Mouse (Mus musculus): Measurements from ENCODE around the gene Avpr2. TPM values are rescaled to one million over a fixed set of nuclear protein-coding genes. Genes with fewer than 3 reads are reported as not detected.

The Avpr2 gene
- 0.30 and 0.34 TPM in 2 replicates for polyA plus RNA-seq (2016; fragmentation: Nextera tagmentation; extraction: Ambion mirVana)

DNA sequence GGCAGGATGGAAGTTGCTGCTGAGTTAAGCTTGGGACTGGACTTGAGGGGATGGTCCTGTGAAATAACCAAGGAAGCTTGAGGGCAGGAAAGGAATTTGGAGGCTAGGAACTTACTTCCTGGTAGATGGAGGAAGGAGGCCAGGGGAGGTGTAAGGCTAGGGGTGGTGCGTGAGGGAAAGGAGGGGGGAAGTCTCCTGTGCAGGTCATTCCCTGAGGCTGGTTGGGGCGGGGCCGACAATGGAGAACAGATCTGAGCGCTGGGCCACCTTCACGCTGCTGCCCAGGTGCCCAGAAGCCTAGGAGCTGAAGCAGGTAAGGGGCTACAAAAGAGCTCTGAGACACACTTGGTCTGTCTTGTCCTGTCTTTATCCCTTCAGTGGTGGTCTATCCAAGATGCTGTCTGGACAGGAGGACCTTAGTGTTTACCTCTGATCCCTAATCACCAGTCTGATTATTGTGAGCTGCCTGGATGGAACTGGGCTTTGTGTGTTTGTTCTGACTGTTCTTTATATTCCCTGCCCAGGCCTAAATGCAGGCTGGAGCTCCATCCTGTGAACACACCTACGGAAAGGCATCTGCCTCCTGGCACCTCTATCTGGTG, at the start of gene Avpr2:
Avpr2 (plus strand) TSS at position 552 of the 602 bp plus-strand sequence.
- 84% methylated on average over 6 of the region's 6 CpGs for WGBS
- Histone ChIP-seq H3K4me2 (replicated peaks) (no peak within 1 kb of the TSS), H3K4me1 (no peaks in the 10 kb centered on the region), H3K27me3 (no peaks in the 10 kb centered on the region), H3K4me3 (no peak within 1 kb of the TSS), H3K36me3 (no peaks in the 10 kb centered on the region), H3K9ac (replicated peaks) (no peak within 1 kb of the TSS), H3K9me3 (no peaks in the 10 kb centered on the region), H3K27ac (replicated peaks) (no peak within 1 kb of the TSS)
- ATAC-seq (ENCODE audit: low FRiP score, low read depth), result no peak

DNA sequence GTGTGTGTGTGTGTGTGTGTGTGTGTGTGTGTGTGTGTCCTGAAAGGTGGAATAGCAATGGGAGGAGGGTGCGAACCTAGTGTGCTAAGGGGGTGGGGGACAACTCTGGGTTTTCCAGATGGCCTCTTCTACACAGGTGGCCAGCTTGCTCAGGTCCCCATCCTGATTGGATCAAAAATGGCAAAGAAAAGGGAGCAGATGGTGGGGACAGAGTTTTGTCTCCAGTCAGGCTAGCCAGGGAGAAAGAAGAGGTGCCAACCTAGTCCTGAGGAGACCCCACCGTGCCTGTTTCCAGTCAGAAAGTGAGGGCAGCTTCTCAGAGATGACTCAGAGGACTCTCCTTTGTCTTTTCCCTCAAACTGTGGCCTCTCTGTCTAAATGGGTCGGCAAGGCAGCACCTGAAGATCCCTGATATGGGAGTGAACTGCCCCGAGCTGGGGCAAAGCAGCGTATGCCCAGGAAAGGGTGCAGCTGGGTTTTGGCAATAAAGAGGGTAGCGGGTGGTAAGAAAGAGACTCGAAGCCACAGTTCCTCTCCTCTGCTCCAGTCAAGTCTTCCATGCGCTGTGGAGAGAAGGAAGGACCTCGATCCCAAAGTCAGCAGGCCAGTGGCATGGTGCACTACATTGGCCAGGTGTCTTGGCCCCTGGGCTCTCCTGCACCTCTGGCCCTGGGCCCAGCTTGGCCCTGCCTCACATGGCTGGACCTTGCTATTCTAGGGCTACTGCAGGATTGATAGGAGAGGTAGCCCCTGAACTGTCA, 37.4 kb upstream of the Avpr2 start:
- Histone ChIP-seq H3K9ac (replicated peaks) (no peak overlapping the region), H3K4me2 (replicated peaks) (no peak overlapping the region), H3K27me3 (no peaks in the 10 kb centered on the region), H3K36me3 (no peaks in the 10 kb centered on the region), H3K9me3 (no peaks in the 10 kb centered on the region), H3K27ac (replicated peaks) (no peak overlapping the region), H3K4me3 (no peak overlapping the region), H3K4me1 (no peaks in the 10 kb centered on the region)
- WGBS, result 87% methylated on average over 8 of the region's 9 CpGs
- no peak for ATAC-seq (ENCODE audit: low FRiP score, low read depth)

DNA sequence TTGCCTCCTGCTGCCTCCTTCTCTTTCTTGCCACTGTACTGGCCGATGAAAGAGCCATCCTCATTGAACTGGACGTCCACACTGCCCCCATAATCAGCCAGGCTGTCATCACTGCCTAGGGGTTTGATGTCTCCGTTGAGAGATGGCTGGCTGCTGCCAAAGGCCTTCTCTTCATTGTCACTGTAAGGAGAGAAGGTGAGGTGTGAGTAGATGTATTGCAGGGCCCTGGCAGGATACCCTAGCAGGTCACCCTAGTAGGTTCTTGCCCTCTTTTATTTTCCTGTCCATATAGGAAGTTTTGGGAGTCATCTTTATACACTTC, 36.9 kb upstream of the Avpr2 start:
- H3K9me3 ChIP-seq, result no peaks in the 10 kb centered on the region
- 80% methylated on average over 3 of the region's 3 CpGs for WGBS

DNA sequence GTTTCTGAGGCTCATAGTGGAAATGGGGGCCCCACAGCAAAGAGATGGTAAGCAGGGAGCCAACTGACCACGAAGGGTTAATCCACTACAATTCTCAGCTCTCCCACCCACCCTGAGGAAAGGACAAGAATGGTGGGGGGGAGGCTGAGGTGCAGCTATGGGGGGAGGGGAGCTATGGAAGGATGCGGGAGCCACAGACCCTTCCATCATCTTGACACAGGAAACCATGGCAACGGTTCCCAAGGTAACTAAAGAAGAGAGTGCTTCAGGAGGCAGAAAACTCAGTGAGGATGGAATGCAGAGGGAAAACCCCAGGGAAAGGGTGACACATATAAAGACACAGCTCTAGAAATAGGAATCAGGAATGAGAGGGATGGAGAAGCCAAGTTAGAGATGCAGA, 27.2 kb upstream of the Avpr2 start:
- WGBS, result 47% methylated on average over 3 of the region's 3 CpGs
- Histone ChIP-seq H3K4me1 (peaks cover 32% of the 10 kb centered on the region), H3K9me3 (no peaks in the 10 kb centered on the region), H3K27me3 (no peaks in the 10 kb centered on the region), H3K9ac (replicated peaks) (no peak overlapping the region), H3K4me3 (no peak overlapping the region), H3K27ac (replicated peaks) (peak overlapping the region; percentile 65), H3K4me2 (replicated peaks) (no peak overlapping the region), H3K36me3 (no peaks in the 10 kb centered on the region)
- ATAC-seq (ENCODE audit: low FRiP score, low read depth), result peak; percentile 82

More for the DNA sequence above, 36.9 kb upstream of the Avpr2 start:
- no peak overlapping the region for H3K4me2 ChIP-seq (replicated peaks)
- no peaks in the 10 kb centered on the region for H3K27me3 ChIP-seq
- no peaks in the 10 kb centered on the region for H3K4me1 ChIP-seq
- no peak overlapping the region for H3K9ac ChIP-seq (replicated peaks)
- H3K36me3 ChIP-seq, result no peaks in the 10 kb centered on the region
- H3K4me3 ChIP-seq, result no peak overlapping the region
- ATAC-seq (ENCODE audit: low FRiP score, low read depth), result no peak
- H3K27ac ChIP-seq (replicated peaks), result no peak overlapping the region

DNA sequence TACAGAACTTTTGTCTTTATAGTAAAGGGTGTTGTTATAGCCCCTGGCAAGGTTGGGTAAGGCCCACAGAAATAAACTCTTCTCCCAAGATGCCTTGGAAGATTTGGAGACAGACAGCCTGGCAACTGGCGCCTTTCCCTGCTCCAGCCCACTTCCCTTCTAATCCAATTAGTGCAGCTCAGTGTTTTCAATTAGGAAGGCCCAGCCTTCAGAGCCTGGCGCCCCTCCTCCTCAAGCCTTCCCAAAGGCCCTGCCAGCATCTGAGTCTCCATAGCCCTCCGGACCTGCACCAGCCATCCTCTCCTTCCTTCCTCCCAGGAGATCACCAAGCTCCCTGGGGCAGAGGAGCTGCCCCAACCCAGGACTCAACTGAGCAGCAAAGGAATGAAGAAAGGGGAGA, 24.6 kb upstream of the Avpr2 start:
- no peak overlapping the region for H3K4me3 ChIP-seq
- no peaks in the 10 kb centered on the region for H3K36me3 ChIP-seq
- H3K4me1 ChIP-seq, result peaks cover 32% of the 10 kb centered on the region
- no peaks in the 10 kb centered on the region for H3K9me3 ChIP-seq
- ATAC-seq (ENCODE audit: low FRiP score, low read depth), result peak; percentile 65
- 0 out of 2 replicates have a peak overlapping the region, but pooled peaks have one; percentile 1 for H3K4me2 ChIP-seq (replicated peaks)
- 16% methylated on average over 3 of the region's 3 CpGs for WGBS
- H3K27me3 ChIP-seq, result no peaks in the 10 kb centered on the region
- H3K27ac ChIP-seq (replicated peaks), result peak overlapping the region; percentile 63
- no peak overlapping the region for H3K9ac ChIP-seq (replicated peaks)

DNA sequence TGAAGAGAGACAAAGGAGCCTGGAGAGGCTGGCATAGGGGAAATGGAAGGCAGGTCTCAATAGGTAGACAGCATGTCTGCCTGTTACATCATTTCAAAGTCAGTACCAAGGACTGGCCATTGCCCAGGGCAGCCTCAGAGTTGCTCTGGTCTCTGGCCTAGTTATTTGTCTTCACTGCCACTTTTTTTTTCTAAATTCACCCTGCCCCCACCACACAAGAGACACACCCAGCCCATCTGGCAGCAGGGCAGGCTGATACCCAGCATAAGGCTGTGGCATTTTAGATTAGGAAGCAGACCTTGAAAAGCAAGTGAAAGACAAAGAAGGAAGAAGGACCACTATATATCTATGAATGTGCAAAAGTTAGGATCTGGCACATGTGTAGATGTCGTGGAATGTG, 24.1 kb upstream of the Avpr2 start:
- H3K4me3 ChIP-seq, result no peak overlapping the region
- no peak overlapping the region for H3K9ac ChIP-seq (replicated peaks)
- ATAC-seq (ENCODE audit: low FRiP score, low read depth), result no peak
- H3K9me3 ChIP-seq, result no peaks in the 10 kb centered on the region
- no peak overlapping the region for H3K4me2 ChIP-seq (replicated peaks)
- WGBS, result 67% methylated on average over 1 of the region's 1 CpGs
- H3K27ac ChIP-seq (replicated peaks), result peak overlapping the region; percentile 63
- peaks cover 32% of the 10 kb centered on the region for H3K4me1 ChIP-seq
- no peaks in the 10 kb centered on the region for H3K36me3 ChIP-seq
- H3K27me3 ChIP-seq, result no peaks in the 10 kb centered on the region

DNA sequence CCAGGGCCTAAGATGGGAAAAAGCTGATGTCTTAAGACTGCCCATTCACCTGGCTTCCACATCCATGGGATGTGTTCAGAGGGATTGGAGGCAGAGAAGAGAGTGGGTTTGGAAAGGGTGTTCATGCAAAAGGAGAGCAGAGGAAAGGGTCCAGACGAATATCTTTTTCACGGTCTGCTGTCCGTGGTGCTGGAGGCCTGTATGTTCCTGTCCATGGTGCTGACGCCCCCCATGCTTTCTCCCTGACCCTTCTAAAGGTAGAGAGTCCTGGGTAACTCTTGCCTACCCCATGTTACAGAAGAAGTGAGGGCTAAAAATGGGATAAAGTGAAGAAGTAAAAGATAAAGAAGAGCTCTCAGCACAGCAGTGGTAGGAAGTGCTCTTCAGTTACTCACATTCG, 22.6 kb upstream of the Avpr2 start:
- no peak overlapping the region for H3K4me3 ChIP-seq
- no peak for ATAC-seq (ENCODE audit: low FRiP score, low read depth)
- H3K27ac ChIP-seq (replicated peaks), result no peak overlapping the region
- no peaks in the 10 kb centered on the region for H3K27me3 ChIP-seq
- H3K4me2 ChIP-seq (replicated peaks), result no peak overlapping the region
- no peaks in the 10 kb centered on the region for H3K9me3 ChIP-seq
- H3K9ac ChIP-seq (replicated peaks), result no peak overlapping the region
- WGBS, result 22% methylated on average over 5 of the region's 5 CpGs
- peaks cover 30% of the 10 kb centered on the region for H3K4me1 ChIP-seq
- no peaks in the 10 kb centered on the region for H3K36me3 ChIP-seq

DNA sequence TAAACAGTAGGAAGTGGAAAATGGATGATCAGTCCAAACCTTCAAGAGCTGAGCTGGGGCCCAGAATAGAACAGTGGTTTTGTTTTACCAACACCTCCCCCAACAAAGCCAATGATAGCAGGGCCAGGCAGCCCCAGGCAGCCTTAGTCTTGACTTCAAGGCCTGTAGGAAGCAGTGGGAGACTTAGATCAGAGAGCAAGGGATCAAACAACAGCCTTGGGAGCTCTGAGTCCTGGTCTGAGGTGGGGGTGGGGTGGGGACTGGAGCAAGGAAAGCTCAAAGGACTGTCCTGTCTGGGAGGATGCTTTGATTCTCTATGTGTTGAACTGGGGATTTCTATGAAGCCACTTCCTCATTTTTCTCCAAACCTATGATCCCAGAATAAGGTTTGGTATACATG, 20.4 kb upstream of the Avpr2 start:
- Histone ChIP-seq H3K4me2 (replicated peaks) (no peak overlapping the region), H3K36me3 (no peaks in the 10 kb centered on the region), H3K4me3 (no peak overlapping the region), H3K27me3 (no peaks in the 10 kb centered on the region), H3K9me3 (no peaks in the 10 kb centered on the region), H3K4me1 (peaks cover 14% of the 10 kb centered on the region; the same call in 1 of the 2 replicates), H3K27ac (replicated peaks) (no peak overlapping the region), H3K9ac (replicated peaks) (no peak overlapping the region)
- ATAC-seq (ENCODE audit: low FRiP score, low read depth), result no peak

DNA sequence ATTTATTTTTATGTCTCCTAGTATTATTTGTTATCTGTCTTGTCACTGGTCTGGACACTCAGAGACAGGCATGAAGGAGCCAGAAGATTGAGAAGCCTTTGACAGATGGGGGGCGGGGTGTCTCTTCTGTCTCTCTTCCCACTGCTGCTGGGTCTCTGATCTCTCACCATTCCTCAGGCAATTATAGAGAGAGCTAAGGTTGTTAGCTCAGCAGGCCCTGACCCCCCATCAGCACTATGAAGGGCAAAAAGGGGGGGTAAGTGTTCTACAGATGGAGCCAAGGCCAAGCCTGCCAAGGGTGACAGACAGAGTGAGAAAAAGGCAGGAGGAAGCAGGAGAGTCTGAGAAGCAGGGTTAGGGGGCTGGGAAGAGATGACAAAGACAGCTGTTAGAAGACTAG, 19.9 kb upstream of the Avpr2 start:
- Histone ChIP-seq H3K27ac (replicated peaks) (no peak overlapping the region), H3K4me1 (peaks cover 10% of the 10 kb centered on the region; the same call in 1 of the 2 replicates)

DNA sequence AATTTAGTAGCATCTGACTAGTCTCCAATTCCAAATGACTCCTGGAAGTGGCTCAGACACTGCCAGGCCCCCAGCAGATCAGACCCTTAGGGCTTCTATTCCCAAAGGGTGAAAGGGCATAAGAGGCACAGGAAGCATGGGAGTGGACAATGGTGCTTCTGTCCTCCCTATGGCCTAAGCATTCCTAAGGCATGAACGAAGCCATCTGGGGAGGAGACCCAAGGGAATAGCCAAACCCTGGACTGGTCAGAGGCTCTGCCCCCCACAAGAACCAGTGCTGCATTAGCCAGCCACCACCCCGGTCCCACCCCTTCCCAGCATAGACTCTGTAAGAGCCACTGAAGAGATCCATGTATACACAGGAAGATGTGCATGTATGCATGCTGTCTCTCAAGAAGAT, 16.0 kb upstream of the Avpr2 start:
- Histone ChIP-seq H3K9ac (replicated peaks) (no peak overlapping the region), H3K9me3 (no peaks in the 10 kb centered on the region), H3K4me1 (no peaks in the 10 kb centered on the region), H3K27me3 (peaks cover 18% of the 10 kb centered on the region), H3K4me3 (no peak overlapping the region), H3K27ac (replicated peaks) (no peak overlapping the region), H3K4me2 (replicated peaks) (peak overlapping the region; percentile 13; the same call in 1 of the 2 replicates), H3K36me3 (no peaks in the 10 kb centered on the region)
- whole genome bisulfite sequencing, result 72% methylated on average over 2 of the region's 2 CpGs
- ATAC-seq (ENCODE audit: low FRiP score, low read depth), result no peak

More for the DNA sequence above, 19.9 kb upstream of the Avpr2 start:
- WGBS, result 57% methylated on average over 1 of the region's 1 CpGs
- ATAC-seq (ENCODE audit: low FRiP score, low read depth), result 0 out of 2 replicates have a peak, but pooled peaks have one; percentile 27
- Histone ChIP-seq H3K9ac (replicated peaks) (no peak overlapping the region), H3K36me3 (no peaks in the 10 kb centered on the region), H3K4me3 (no peak overlapping the region), H3K27me3 (no peaks in the 10 kb centered on the region), H3K9me3 (no peaks in the 10 kb centered on the region), H3K4me2 (replicated peaks) (no peak overlapping the region)

DNA sequence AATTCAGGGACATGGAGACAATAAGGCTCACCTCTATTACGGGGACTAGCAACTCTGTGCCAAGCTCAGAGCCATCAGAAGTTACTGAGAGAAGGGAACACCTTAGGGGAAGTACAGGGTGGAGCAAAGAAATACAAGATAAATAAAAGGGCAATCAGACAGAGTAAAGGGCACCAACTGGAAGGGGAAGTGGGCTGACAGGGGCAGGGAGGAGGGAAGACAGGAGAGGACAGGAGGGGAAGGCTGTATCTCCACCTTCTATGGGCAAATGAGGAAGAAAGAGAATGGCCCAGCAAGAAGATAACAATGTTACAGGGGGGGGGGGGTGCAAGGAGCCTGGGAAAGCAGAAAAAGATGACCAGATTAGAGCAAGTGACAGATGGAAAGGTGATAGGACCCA, 14.9 kb upstream of the Avpr2 start:
- H3K9ac ChIP-seq (replicated peaks), result no peak overlapping the region
- H3K27me3 ChIP-seq, result peaks cover 23% of the 10 kb centered on the region
- no peak overlapping the region for H3K27ac ChIP-seq (replicated peaks)
- H3K36me3 ChIP-seq, result no peaks in the 10 kb centered on the region
- H3K4me1 ChIP-seq, result no peaks in the 10 kb centered on the region
- no peak overlapping the region for H3K4me3 ChIP-seq
- H3K9me3 ChIP-seq, result no peaks in the 10 kb centered on the region
- peak overlapping the region; percentile 13; the same call in 1 of the 2 replicates for H3K4me2 ChIP-seq (replicated peaks)
- 83% methylated on average over 1 of the region's 1 CpGs for WGBS
- ATAC-seq (ENCODE audit: low FRiP score, low read depth), result no peak

DNA sequence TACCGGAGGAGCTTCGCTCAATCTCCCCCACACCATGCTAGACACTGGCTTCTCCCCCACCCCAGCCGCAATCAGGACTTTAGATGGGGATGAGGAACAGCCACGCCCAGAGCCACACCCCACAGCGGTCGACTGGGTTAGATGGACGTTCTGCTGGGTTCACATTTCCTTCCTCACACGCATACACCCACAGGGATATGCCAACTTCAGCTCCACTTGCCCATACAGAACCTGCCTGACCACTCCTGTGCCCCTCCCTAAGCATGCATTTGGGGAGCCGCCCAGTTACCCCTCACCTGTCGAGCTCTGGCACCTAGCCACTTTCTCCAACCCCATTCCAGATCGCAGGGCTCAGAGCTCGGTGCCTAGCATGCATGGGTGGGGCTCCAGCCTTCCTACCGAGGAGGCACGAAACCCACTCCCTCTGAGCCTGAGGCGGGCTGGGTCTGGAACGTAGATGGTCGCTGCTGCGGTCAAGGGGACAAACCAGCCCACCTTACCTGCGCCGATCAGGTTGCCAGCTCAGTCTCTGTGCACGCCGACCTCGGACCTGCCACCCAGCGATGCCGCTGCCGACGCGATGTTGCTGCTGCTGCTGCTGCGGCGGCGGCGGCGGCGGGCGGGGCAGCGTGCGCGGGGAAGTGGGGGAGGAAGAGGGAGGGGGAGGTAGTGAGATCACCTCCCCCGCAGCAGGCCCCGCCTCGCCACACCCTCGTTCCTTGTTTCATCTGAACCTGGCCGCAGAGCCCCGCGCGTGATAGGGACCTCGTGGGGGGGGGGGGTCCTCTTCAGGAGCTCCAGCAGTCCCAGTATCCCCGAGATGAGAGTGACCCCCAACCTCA, 11.5 kb upstream of the Avpr2 start:
- Histone ChIP-seq H3K27me3 (peaks cover 23% of the 10 kb centered on the region), H3K4me2 (replicated peaks) (peak overlapping the region; percentile 63), H3K9ac (replicated peaks) (peak overlapping the region; percentile 60), H3K9me3 (no peaks in the 10 kb centered on the region), H3K4me3 (peak overlapping the region; percentile 49), H3K27ac (replicated peaks) (no peak overlapping the region; the same call in 1 of the 2 replicates), H3K4me1 (no peaks in the 10 kb centered on the region), H3K36me3 (no peaks in the 10 kb centered on the region)
- 19% methylated on average over 42 of the region's 48 CpGs for WGBS
- peak; percentile 58 for ATAC-seq (ENCODE audit: low FRiP score, low read depth)

All from midbrain, embryonic 12.5 days (tissue).